Mouse (Mus musculus) heart, embryonic 16.5 days (tissue): ENCODE data around the gene Igfbp7. TPM values are rescaled to one million over a fixed set of nuclear protein-coding genes. Genes with fewer than 3 reads are reported as not detected.

ENCODE experiments used
- ATAC-seq: fragments of 200-750 bp; cut with Nextera tagmentation; replicated peaks from 2 replicates; pipeline ENCODE4 v1.8.0; 2017; ENCODE audit warnings: moderate number of reproducible peaks; ENCODE audit not compliant: insufficient read depth, low FRiP score; ENCODE audit errors: extremely low read depth
- H3K27ac ChIP-seq: fragments of 300-500 bp; sonication (generic); 2 replicates; pipeline ENCODE4 v1.5.1; 2014; ENCODE audit warnings: mild to moderate bottlenecking, low read length, control low read depth, moderate library complexity
- H3K27me3 ChIP-seq: fragments of 300-500 bp; sonication (generic); 2 replicates; pipeline ENCODE4 v1.6.1; 2014; ENCODE audit warnings: low read length, mixed read lengths; ENCODE audit not compliant: control insufficient read depth, insufficient read depth
- H3K36me3 ChIP-seq: fragments of 300-500 bp; sonication (generic); 2 replicates; pipeline ENCODE4 v1.6.1; 2014; ENCODE audit not compliant: control insufficient read depth, insufficient read depth
- H3K4me1 ChIP-seq: fragments of 300-500 bp; sonication (generic); 2 replicates; pipeline ENCODE4 v1.6.1; 2014; ENCODE audit warnings: low read length, mixed read lengths; ENCODE audit not compliant: control insufficient read depth, insufficient read depth
- H3K4me2 ChIP-seq: fragments of 300-500 bp; sonication (generic); 2 replicates; pipeline ENCODE4 v1.6.1; 2014; ENCODE audit warnings: low read depth, mild to moderate bottlenecking, control low read depth, low read length
- H3K4me3 ChIP-seq: fragments of 300-500 bp; sonication (generic); 2 replicates; pipeline ENCODE4 v1.5.1; 2014; ENCODE audit warnings: mild to moderate bottlenecking, control low read depth, low read length
- H3K9ac ChIP-seq: fragments of 300-500 bp; sonication (generic); 2 replicates; pipeline ENCODE4 v1.6.1; 2014; ENCODE audit warnings: low read length, control low read depth
- H3K9me3 ChIP-seq: fragments of 300-500 bp; sonication (generic); replicated peaks from 2 replicates; pipeline ENCODE4 v1.6.1; 2016; ENCODE audit warnings: low read length; ENCODE audit not compliant: control insufficient read depth
- WGBS: fragments of 180-500 bp; shearing (Covaris S2); extraction: QIAGEN DNeasy Blood & Tissue Kit; methylation state at CpG from one replicate; pipeline ENCODE4 v1.1.7; 2014; 5-methylcytosine and 5-hydroxymethylcytosine counted together
- polyA plus RNA-seq: library from polyadenylated mRNA; unstranded; fragments of >200 nt; fragmentation: Nextera tagmentation; extraction: Ambion mirVana; gene quantifications from 2 replicates; pipeline ENCODE4 v1.2.1, GENCODE M21; 2015

Gene Igfbp7
- polyA plus RNA-seq, 1 experiment from 2014 or later = 68.4 TPM

DNA sequence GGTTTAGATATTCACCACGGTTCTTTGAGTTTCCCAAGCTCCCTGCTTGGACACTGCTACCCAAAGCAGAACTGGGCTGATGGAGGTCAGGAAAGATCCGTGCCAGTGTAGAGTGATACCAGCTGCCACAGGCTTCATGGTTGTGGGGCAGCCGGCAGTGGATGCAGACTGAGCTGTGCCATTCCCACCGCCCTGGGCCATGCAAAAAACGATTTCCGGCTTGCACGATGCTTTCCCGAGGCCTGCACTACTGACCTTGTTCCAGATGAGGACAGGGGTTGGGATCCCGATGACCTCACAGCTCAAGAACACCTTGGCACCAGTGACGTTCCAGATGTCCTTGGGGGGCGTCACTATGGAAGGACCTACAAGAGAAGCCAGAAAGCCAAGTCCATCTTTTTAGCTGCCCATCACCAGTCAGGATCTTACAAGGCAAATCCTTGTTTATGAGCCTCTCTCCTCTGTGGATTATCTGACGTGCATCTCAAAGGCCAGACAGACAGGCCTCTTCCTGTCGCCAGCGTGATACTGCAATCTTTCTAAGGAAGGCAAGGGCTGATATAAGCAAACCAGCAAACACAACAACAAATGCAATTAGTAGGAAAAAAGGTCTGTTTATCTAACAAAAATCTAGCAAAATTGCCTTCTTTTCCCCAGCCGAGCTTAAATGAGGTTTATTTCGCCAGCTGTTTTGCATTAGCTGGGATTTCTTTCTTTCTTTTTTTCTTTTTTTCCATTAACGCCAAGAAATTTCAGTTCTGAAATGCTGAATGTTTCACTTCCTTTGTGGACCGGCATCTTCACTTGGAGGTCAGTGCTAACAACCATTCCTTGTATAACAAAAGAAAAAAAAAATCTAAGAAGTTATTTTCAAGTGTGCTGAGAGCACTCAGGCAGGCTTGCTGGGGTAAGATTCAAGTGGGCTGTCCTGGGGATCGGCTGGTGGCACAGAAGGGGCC lies 52.3 kb downstream of the Igfbp7 start:
- no peak for ATAC-seq
- no peaks in the 10 kb centered on the region for H3K9me3 ChIP-seq
- WGBS = 64% methylated on average over 19 of the region's 19 CpGs
- no peak overlapping the region for H3K4me2 ChIP-seq
- no peaks in the 10 kb centered on the region for H3K36me3 ChIP-seq
- peak overlapping the region; percentile 32; the same call in 1 of the 2 replicates for H3K27ac ChIP-seq
- H3K4me3 ChIP-seq = no peak overlapping the region
- no peaks in the 10 kb centered on the region for H3K27me3 ChIP-seq
- H3K4me1 ChIP-seq = peaks cover 13% of the 10 kb centered on the region
- no peak overlapping the region for H3K9ac ChIP-seq

DNA sequence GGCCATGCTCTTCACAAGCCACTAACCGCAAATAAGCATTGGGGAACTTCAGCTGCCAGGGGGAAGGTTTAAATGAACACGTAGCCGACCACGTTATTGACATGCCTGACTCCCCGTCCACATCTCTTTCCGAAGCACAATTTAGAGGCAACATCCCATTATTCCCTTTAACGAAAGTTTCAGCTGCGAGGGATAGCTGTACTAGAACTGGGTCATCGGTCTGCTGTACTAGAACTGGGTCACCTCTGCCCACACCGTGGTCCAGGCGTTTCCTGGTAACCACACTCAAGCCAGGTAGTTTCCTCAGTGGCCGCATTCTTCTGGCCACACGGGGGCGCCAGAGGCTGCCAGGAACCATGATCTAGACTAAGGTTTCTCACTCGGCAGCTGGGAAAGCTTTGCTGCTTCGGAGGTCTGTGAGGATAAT lies 53.5 kb downstream of the Igfbp7 start:
- peak; percentile 51; the same call in 1 of the 2 replicates for ATAC-seq
- Histone ChIP-seq H3K9ac (peak overlapping the region; percentile 7; the same call in 1 of the 2 replicates), H3K4me3 (peak overlapping the region; percentile 22), H3K9me3 (no peaks in the 10 kb centered on the region), H3K27me3 (no peaks in the 10 kb centered on the region), H3K4me2 (peak overlapping the region; percentile 57), H3K36me3 (peaks cover 9% of the 10 kb centered on the region), H3K4me1 (peaks cover 13% of the 10 kb centered on the region), H3K27ac (no peak overlapping the region)
- 7% methylated on average over 16 of the region's 16 CpGs for WGBS

DNA sequence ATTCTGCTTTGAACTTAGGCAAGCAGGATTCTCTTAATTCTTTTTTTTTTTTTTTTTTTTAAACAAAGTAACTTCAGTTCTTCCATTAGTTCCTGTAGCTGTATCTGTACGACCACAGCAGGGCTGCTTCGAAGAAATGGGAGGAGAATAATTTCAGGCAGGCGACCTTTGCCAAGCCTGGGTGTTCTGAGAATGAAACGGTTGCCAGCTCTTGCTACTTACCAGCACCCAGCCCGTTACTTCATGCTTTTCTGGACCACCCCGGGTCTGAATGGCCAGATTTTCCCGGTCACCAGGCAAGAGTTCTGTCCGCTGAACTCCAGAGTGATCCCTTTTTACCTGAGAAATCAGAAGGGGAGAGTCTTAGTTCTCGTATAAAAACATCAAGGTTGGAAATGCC lies 56.1 kb downstream of the Igfbp7 start:
- H3K4me2 ChIP-seq = no peak overlapping the region
- no peak overlapping the region for H3K4me3 ChIP-seq
- peaks cover 32% of the 10 kb centered on the region for H3K36me3 ChIP-seq
- no peak overlapping the region for H3K9ac ChIP-seq
- no peaks in the 10 kb centered on the region for H3K9me3 ChIP-seq
- no peak overlapping the region for H3K27ac ChIP-seq
- peaks cover 6% of the 10 kb centered on the region; the same call in 1 of the 2 replicates for H3K4me1 ChIP-seq
- 76% methylated on average over 9 of the region's 9 CpGs for WGBS
- H3K27me3 ChIP-seq = no peaks in the 10 kb centered on the region
- no peak for ATAC-seq

- 91% methylated on average over 15 of the region's 15 CpGs for WGBS
- Histone ChIP-seq H3K9ac (no peak overlapping the region), H3K27ac (no peak overlapping the region), H3K27me3 (no peaks in the 10 kb centered on the region), H3K9me3 (no peaks in the 10 kb centered on the region), H3K4me1 (0 out of 2 replicates have a peak, but pooled peaks cover 3% of the 10 kb centered on the region), H3K36me3 (peaks cover 45% of the 10 kb centered on the region), H3K4me3 (no peak overlapping the region), H3K4me2 (no peak overlapping the region)
- ATAC-seq = no peak
Observed at GRCm38 (mm10) chr5:77349971-77350658, 57.7 kb downstream of the Igfbp7 start.

DNA sequence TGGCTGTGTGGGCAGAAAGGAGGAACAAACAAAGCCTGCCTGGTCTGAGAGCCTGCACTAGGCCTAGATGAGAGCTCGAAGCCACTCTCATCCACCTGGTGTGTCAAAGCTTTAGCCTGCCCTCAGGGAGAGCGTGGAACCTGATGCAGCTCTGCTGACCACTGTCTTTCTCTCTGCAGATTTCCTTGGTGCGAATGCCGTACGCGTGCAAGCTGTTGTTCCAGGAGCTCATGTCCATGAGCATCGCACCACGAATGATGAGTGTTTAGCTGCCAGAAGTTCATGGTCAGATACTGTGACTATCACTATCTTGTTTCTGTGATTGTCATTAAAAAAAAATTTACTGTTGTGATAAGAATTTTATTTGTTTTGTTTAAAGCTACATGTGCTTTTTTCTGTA lies 58.9 kb downstream of the Igfbp7 start:
- Histone ChIP-seq H3K4me3 (no peak overlapping the region), H3K27ac (no peak overlapping the region), H3K27me3 (no peaks in the 10 kb centered on the region), H3K36me3 (peaks cover 53% of the 10 kb centered on the region), H3K9me3 (no peaks in the 10 kb centered on the region), H3K9ac (no peak overlapping the region), H3K4me1 (no peaks in the 10 kb centered on the region), H3K4me2 (no peak overlapping the region)
- ATAC-seq = no peak
- 94% methylated on average over 8 of the region's 8 CpGs for WGBS

DNA sequence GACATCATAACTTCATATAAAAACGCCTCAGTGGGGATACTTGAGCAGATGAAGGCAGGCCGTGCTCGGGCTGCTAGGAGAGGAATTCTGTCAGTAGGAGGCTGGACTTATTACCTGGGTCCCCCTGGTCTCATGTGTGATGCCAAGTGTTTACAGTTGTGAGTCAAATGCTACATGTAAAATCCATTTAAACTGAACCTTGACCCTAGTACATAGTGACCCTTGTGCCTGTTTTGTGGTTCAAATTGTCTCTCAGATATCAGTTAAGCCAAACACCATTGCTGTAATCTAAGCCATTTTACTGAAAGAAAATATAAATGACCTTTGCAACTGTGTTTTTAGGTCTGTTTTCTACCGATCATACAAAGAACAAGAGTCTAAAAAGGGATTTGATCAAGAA lies 67.8 kb downstream of the Igfbp7 start:
- H3K9ac ChIP-seq = no peak overlapping the region
- WGBS = 83% methylated on average over 4 of the region's 4 CpGs
- no peak for ATAC-seq
- H3K9me3 ChIP-seq = no peaks in the 10 kb centered on the region
- H3K27ac ChIP-seq = no peak overlapping the region
- no peaks in the 10 kb centered on the region for H3K27me3 ChIP-seq
- peaks cover 66% of the 10 kb centered on the region for H3K36me3 ChIP-seq
- no peak overlapping the region for H3K4me2 ChIP-seq
- H3K4me1 ChIP-seq = no peaks in the 10 kb centered on the region
- no peak overlapping the region for H3K4me3 ChIP-seq

GRCm38 (mm10) chr5:77330154-77330553 lies 77.7 kb downstream of the Igfbp7 start:
- peaks cover 74% of the 10 kb centered on the region for H3K36me3 ChIP-seq
- H3K4me1 ChIP-seq = no peaks in the 10 kb centered on the region
- WGBS = 81% methylated on average over 5 of the region's 5 CpGs
- H3K27me3 ChIP-seq = no peaks in the 10 kb centered on the region
- no peak for ATAC-seq
- no peak overlapping the region for H3K4me2 ChIP-seq
- no peak overlapping the region for H3K4me3 ChIP-seq
- no peak overlapping the region for H3K9ac ChIP-seq
- H3K9me3 ChIP-seq = no peaks in the 10 kb centered on the region
- H3K27ac ChIP-seq = no peak overlapping the region

- H3K4me2 ChIP-seq = no peak overlapping the region
- H3K4me3 ChIP-seq = no peak overlapping the region
- no peaks in the 10 kb centered on the region for H3K4me1 ChIP-seq
- peaks cover 75% of the 10 kb centered on the region for H3K36me3 ChIP-seq
- no peak for ATAC-seq
- no peak overlapping the region for H3K9ac ChIP-seq
- no peaks in the 10 kb centered on the region for H3K9me3 ChIP-seq
- H3K27me3 ChIP-seq = no peaks in the 10 kb centered on the region
- no peak overlapping the region for H3K27ac ChIP-seq
- 50% methylated on average over 1 of the region's 1 CpGs for WGBS
Observed at GRCm38 (mm10) chr5:77324936-77325335, 82.9 kb downstream of the Igfbp7 start.

DNA sequence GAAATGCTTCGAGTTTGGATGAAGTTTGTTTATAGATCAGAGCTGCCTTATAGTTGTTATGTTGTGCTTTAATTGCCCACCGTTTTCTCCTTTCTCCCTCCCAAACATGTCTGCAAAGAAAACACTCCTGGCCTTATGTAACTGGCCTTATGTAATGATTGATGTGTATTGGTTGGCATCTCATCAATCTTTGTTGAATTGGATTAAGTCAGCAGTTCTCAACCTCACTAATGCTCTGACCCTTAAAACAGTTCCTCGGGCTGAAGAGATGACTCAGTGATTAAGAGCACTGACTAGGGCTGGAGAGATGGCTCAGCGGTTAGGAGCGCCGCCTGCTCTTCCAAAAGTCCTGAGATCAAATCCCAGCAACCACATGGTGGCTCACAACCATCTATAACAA lies 92.9 kb downstream of the Igfbp7 start:
- H3K4me1 ChIP-seq = peaks cover 8% of the 10 kb centered on the region
- no peak overlapping the region for H3K4me2 ChIP-seq
- no peak overlapping the region for H3K4me3 ChIP-seq
- H3K27ac ChIP-seq = no peak overlapping the region
- 83% methylated on average over 6 of the region's 6 CpGs for WGBS
- H3K27me3 ChIP-seq = no peaks in the 10 kb centered on the region
- ATAC-seq = no peak
- H3K36me3 ChIP-seq = peaks cover 34% of the 10 kb centered on the region
- H3K9ac ChIP-seq = no peak overlapping the region
- no peaks in the 10 kb centered on the region; the same call in 1 of the 2 replicates for H3K9me3 ChIP-seq
